Mouse (Mus musculus): ENCODE measurements at regions not wholly inside any gene's neighbourhood (a gene's known extent, or its start where the extent isn't known, plus 50 kb on each side); places are given as distances from the start of the nearest gene placed in this dataset.

DNA sequence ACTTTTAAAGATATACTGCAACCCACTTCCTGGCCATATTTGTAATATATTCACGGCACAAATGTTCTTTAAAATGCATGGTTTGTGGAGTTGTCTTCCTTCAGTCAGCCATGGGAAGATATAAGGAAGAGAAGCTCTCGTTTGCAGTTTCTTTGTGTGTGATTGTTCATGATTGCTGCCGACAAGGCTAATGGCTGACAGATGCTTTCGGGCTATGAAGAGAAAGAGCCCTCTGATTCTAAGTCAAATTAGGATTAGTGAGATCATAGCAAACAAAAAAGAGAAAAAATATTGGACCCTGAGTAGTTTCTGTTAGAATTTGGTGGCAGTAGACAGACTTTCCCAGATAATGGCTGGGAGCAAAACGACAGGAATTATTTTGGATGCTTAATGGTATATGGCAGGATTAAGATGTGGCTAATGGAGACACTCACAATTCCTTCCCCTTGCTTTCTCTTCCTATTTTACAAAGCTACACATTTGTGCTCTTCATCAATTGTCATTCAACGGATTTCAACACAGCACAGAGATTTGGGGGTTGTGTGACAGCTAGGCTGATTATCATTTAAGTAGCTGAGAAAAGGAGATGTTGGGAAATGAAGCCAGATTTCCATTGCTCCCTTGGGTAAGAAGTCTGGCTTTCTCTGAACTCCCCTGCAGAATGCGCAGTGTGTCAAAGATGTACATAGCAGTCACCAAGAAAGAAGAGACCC is 273.4 kb upstream of the Hnrnpa3 start:
- H3K9ac ChIP-seq (ENCODE audit: low read length): no peak overlapping the region

DNA sequence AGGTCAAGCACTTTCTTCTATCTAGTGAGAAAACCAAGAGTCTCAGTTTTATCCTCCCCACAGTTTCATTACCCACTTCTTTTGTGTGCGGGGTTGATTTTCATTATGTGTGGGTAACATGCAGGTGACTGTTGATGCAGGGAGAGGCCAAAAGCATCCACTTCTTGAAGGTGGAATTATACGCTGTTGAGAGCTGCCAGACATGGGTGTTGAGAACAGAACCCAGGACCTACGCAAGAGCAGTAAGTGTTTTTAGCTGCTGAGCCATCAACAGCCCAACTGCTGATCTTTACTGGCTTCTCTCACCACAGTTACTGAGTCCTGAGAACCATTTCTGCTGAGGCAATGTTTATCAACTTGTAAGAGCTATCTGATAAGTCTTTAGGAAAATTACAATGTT is 272.4 kb upstream of the Hnrnpa3 start:
- no peak overlapping the region for H3K4me2 ChIP-seq (ENCODE audit: low read depth, low read length)
- H3K9me3 ChIP-seq (ENCODE audit: control insufficient read depth, low read length): no peaks in the 10 kb centered on the region
- H3K27ac ChIP-seq (ENCODE audit: low read length): no peak overlapping the region
- no peak overlapping the region for H3K9ac ChIP-seq (ENCODE audit: low read length)
- H3K27me3 ChIP-seq (ENCODE audit: control insufficient read depth, insufficient read depth, low read depth, low read length): no peaks in the 10 kb centered on the region
- ATAC-seq (ENCODE audit: low read depth): no peak
- 83% methylated on average over 3 of the region's 3 CpGs for WGBS
- H3K4me3 ChIP-seq (ENCODE audit: low read length): no peak overlapping the region
- no peaks in the 10 kb centered on the region for H3K4me1 ChIP-seq (replicated peaks; ENCODE audit: control insufficient read depth, insufficient read depth, low read length)
- no peaks in the 10 kb centered on the region for H3K36me3 ChIP-seq (ENCODE audit: control insufficient read depth, insufficient read depth, low read length)

More for the DNA sequence above, 273.4 kb upstream of the Hnrnpa3 start:
- no peak overlapping the region for H3K27ac ChIP-seq (ENCODE audit: low read length)
- H3K4me2 ChIP-seq (ENCODE audit: low read depth, low read length): no peak overlapping the region
- 62% methylated on average over 7 of the region's 7 CpGs for WGBS
- H3K36me3 ChIP-seq (ENCODE audit: control insufficient read depth, insufficient read depth, low read length): no peaks in the 10 kb centered on the region
- no peaks in the 10 kb centered on the region for H3K9me3 ChIP-seq (ENCODE audit: control insufficient read depth, low read length)
- no peaks in the 10 kb centered on the region for H3K27me3 ChIP-seq (ENCODE audit: control insufficient read depth, insufficient read depth, low read depth, low read length)
- ATAC-seq (ENCODE audit: low read depth): no peak
- no peak overlapping the region for H3K4me3 ChIP-seq (ENCODE audit: low read length)
- no peaks in the 10 kb centered on the region for H3K4me1 ChIP-seq (replicated peaks; ENCODE audit: control insufficient read depth, insufficient read depth, low read length)

DNA sequence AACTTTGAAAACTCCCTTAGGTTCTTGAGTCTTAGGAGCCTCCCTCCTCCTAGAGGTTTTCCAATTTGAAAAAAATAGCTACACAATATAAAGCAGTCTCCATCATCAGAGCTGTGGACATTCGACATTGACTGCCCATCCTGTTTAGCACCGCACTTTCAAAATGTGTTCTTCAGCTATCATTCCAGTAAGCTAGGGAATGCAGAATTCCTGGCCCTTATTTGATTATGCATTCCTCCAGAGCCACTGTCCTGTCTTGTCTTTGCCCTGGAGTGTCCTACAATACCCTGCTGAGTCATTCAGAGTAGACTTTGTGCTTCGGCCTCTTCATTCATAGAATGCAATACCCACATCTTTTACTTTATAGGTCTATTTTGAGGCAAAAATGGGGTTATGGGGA is 267.0 kb upstream of the Hnrnpa3 start:
- WGBS: 82% methylated on average over 3 of the region's 3 CpGs
- Histone ChIP-seq H3K27ac (ENCODE audit: low read length) (no peak overlapping the region), H3K4me2 (ENCODE audit: low read depth, low read length) (no peak overlapping the region), H3K4me3 (ENCODE audit: low read length) (no peak overlapping the region), H3K27me3 (ENCODE audit: control insufficient read depth, insufficient read depth, low read depth, low read length) (no peaks in the 10 kb centered on the region), H3K4me1 (replicated peaks; ENCODE audit: control insufficient read depth, insufficient read depth, low read length) (no peaks in the 10 kb centered on the region), H3K9me3 (ENCODE audit: control insufficient read depth, low read length) (no peaks in the 10 kb centered on the region), H3K36me3 (ENCODE audit: control insufficient read depth, insufficient read depth, low read length) (no peaks in the 10 kb centered on the region), H3K9ac (ENCODE audit: low read length) (no peak overlapping the region)
- ATAC-seq (ENCODE audit: low read depth): no peak

DNA sequence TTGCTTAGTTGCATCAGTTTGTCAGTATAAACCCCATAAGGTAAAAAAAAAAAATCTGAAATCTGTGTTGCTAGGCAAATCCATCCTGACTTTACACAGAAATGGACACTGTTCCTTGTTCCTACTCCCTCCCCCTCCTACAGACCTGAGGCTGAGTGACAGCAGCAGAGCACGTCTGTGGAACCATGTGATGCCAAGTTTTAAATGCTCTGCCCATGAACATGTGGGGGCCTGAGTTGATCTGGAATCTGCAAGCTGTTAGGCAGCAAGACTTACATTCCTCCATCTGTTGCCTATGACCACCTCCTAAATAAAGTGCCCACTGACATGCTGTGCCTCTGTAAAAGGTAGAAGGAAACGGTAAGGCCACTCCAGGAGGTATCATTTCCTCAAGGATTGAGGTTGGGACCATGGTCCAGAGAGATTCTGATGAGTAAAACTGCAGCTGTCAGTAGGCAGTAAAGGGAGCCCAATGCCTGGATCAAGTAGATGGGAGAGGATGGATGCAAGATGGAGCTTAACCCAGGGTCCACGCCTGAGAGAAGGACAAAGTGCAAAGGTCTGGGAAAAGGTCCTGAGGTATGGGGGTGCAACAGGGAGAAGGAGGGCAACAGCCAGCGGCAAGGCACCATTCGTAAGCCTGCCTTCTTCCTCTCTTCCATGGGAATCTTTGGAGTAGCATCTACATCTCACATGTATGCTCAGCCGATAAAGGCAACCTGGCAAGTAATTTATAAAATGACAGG is 264.0 kb upstream of the Hnrnpa3 start:
- ATAC-seq (ENCODE audit: low read depth): no peak
- WGBS: 75% methylated on average over 6 of the region's 6 CpGs
- no peaks in the 10 kb centered on the region for H3K27me3 ChIP-seq (ENCODE audit: control insufficient read depth, insufficient read depth, low read depth, low read length)
- H3K9ac ChIP-seq (ENCODE audit: low read length): no peak overlapping the region
- H3K4me3 ChIP-seq (ENCODE audit: low read length): no peak overlapping the region
- H3K36me3 ChIP-seq (ENCODE audit: control insufficient read depth, insufficient read depth, low read length): no peaks in the 10 kb centered on the region
- no peaks in the 10 kb centered on the region for H3K9me3 ChIP-seq (ENCODE audit: control insufficient read depth, low read length)
- H3K4me2 ChIP-seq (ENCODE audit: low read depth, low read length): no peak overlapping the region
- H3K27ac ChIP-seq (ENCODE audit: low read length): no peak overlapping the region
- H3K4me1 ChIP-seq (replicated peaks; ENCODE audit: control insufficient read depth, insufficient read depth, low read length): no peaks in the 10 kb centered on the region

DNA sequence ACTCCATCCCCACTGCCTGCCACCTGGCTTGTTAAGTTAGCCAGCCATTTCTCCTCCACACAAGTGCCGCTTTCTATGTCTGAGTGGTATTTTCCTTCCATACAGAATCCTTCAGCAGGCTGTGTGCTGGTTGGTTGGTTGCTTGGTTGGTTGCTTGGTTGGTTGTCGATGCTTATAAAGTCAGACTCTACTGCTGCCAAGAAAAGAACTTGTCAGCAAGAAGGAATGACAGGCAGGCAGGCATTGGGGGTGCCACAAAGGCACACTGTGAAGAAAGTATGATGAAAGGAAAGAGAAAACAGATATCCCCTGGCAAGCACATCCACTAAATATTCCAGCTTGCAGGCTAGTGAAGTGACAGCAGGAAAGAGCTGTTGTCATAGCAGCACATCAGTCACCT is 263.0 kb upstream of the Hnrnpa3 start:
- H3K36me3 ChIP-seq (ENCODE audit: control insufficient read depth, insufficient read depth, low read length): no peaks in the 10 kb centered on the region
- no peak overlapping the region for H3K4me3 ChIP-seq (ENCODE audit: low read length)
- H3K27ac ChIP-seq (ENCODE audit: low read length): no peak overlapping the region
- no peak overlapping the region for H3K4me2 ChIP-seq (ENCODE audit: low read depth, low read length)
- 54% methylated on average over 2 of the region's 2 CpGs for WGBS
- ATAC-seq (ENCODE audit: low read depth): no peak
- no peaks in the 10 kb centered on the region for H3K9me3 ChIP-seq (ENCODE audit: control insufficient read depth, low read length)
- H3K27me3 ChIP-seq (ENCODE audit: control insufficient read depth, insufficient read depth, low read depth, low read length): no peaks in the 10 kb centered on the region
- no peak overlapping the region for H3K9ac ChIP-seq (ENCODE audit: low read length)
- no peaks in the 10 kb centered on the region for H3K4me1 ChIP-seq (replicated peaks; ENCODE audit: control insufficient read depth, insufficient read depth, low read length)

DNA sequence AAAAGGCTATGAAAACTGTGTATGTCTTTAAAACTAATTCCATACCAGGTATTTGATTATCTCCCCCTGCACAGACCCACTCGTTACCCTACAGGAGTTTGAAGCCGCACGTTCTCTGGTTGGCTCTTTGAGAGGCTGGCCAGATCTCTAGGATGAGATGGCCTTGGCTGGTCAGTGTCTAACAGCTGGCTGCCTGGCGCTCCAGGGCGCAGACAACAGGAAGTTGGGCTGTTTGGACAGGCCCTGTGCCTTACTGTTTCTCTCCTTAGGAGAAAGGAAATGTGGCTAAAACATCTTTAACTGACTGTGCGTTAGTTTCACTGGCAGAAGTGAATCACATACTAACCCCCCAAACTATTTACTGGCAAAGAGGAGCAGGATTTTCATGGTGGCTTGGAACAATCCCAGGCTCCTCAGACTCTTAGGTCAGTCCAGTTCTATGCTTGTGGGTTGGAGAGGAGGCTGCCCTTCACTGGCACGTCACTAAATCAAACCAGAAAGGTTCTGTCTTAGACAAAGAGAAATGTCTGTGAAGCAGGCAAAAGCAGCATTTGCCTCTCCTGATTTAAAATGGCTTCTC is 258.7 kb upstream of the Hnrnpa3 start:
- no peak for ATAC-seq (ENCODE audit: low read depth)
- Histone ChIP-seq H3K4me3 (ENCODE audit: low read length) (no peak overlapping the region), H3K4me2 (ENCODE audit: low read depth, low read length) (no peak overlapping the region), H3K4me1 (replicated peaks; ENCODE audit: control insufficient read depth, insufficient read depth, low read length) (no peaks in the 10 kb centered on the region), H3K9me3 (ENCODE audit: control insufficient read depth, low read length) (no peaks in the 10 kb centered on the region), H3K36me3 (ENCODE audit: control insufficient read depth, insufficient read depth, low read length) (no peaks in the 10 kb centered on the region), H3K27me3 (ENCODE audit: control insufficient read depth, insufficient read depth, low read depth, low read length) (no peaks in the 10 kb centered on the region), H3K9ac (ENCODE audit: low read length) (no peak overlapping the region), H3K27ac (ENCODE audit: low read length) (no peak overlapping the region)
- 67% methylated on average over 7 of the region's 7 CpGs for WGBS

DNA sequence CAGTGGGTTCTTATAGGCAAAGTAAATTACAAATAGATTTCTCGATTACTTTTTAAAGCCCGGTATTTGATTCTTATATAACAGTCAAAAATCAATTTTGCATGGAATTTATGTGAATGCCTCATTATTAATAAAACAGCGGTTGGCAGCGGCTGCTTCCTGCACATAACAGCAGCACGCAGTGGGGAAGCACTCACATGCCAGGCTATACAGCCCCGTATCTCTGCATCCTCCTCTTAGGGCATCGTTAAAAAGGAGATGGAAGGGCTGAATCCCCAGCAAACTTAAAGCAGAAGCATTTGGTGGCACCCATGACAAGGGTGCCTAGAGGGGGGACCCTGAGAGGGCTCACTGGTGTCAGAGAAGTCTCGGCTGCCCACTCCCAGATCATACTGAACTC is 255.3 kb upstream of the Hnrnpa3 start:
- Histone ChIP-seq H3K27ac (ENCODE audit: low read length) (no peak overlapping the region), H3K9ac (ENCODE audit: low read length) (no peak overlapping the region), H3K36me3 (ENCODE audit: control insufficient read depth, insufficient read depth, low read length) (no peaks in the 10 kb centered on the region), H3K4me2 (ENCODE audit: low read depth, low read length) (no peak overlapping the region), H3K4me3 (ENCODE audit: low read length) (no peak overlapping the region), H3K9me3 (ENCODE audit: control insufficient read depth, low read length) (no peaks in the 10 kb centered on the region), H3K4me1 (replicated peaks; ENCODE audit: control insufficient read depth, insufficient read depth, low read length) (no peaks in the 10 kb centered on the region), H3K27me3 (ENCODE audit: control insufficient read depth, insufficient read depth, low read depth, low read length) (no peaks in the 10 kb centered on the region)
- 83% methylated on average over 8 of the region's 8 CpGs for WGBS
- ATAC-seq (ENCODE audit: low read depth): no peak

DNA sequence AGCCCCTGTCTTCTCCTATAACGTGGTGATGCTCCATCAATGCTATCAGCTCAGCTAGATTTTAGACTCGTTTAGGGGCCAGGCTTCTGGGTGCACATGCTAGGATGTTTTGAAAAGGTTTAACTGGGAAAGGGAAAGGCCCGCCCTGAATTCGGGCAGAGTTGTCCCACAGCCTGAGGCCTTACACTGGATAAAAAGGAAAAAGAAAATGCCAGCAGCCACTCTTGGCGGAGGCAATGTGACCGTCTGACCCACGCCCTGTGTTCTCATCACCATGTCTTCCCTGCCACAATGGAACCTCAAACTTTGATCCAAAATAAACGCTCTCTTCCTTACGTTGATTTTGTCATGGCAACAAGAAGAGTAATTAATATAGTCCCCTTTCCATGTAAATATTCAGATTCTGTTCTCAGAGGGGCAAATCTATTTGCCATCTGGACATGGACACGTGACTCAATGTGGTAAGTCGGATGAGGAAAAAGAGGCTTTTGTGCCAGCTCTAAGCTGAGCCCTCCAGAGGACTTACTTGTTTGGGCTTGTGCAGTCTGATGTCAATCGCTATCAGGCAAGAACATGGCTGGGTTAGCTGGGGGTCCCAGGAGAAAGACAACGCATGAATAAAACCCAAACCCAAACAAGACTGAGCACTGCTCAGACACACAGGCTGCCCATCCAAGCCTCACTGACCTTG is 253.4 kb upstream of the Hnrnpa3 start:
- H3K9ac ChIP-seq (ENCODE audit: low read length): no peak overlapping the region
- H3K4me1 ChIP-seq (replicated peaks; ENCODE audit: control insufficient read depth, insufficient read depth, low read length): no peaks in the 10 kb centered on the region
- ATAC-seq (ENCODE audit: low read depth): no peak
- H3K4me2 ChIP-seq (ENCODE audit: low read depth, low read length): no peak overlapping the region
- H3K36me3 ChIP-seq (ENCODE audit: control insufficient read depth, insufficient read depth, low read length): no peaks in the 10 kb centered on the region
- 71% methylated on average over 13 of the region's 13 CpGs for WGBS
- no peaks in the 10 kb centered on the region for H3K9me3 ChIP-seq (ENCODE audit: control insufficient read depth, low read length)
- H3K4me3 ChIP-seq (ENCODE audit: low read length): no peak overlapping the region
- no peaks in the 10 kb centered on the region for H3K27me3 ChIP-seq (ENCODE audit: control insufficient read depth, insufficient read depth, low read depth, low read length)
- no peak overlapping the region for H3K27ac ChIP-seq (ENCODE audit: low read length)

All from lung, embryonic 16.5 days (tissue).